Mouse (Mus musculus) small intestine, adult 2 months (tissue): ENCODE data around the gene Sh3pxd2a.

ENCODE experiments used
- CTCF ChIP-seq: fragments of 200-500 bp; IDR thresholded peaks from 2 replicates; pipeline ENCODE4 v1.5.1; 2012; ENCODE audit warnings: low read depth, mild to moderate bottlenecking, control low read depth, inconsistent platforms, low read length, moderate library complexity, mixed read lengths; ENCODE audit not compliant: insufficient replicate concordance, insufficient read length; ENCODE audit errors: extremely low read depth
- POLR2A ChIP-seq: fragments of 200-500 bp; IDR thresholded peaks from 2 replicates; pipeline ENCODE4 v1.6.1; 2012; ENCODE audit warnings: low read depth, mild to moderate bottlenecking, control low read depth, inconsistent platforms, low read length, moderate library complexity

- no peak for TF ChIP-seq CTCF
- TF ChIP-seq POLR2A = no peak
These were observed 120.8 kb downstream of the Sh3pxd2a start for GRCm38 (mm10) chr19:47343422-47343821.
